Mouse (Mus musculus): Measurements from ENCODE around the gene Trim28.

Trim28 gene

GRCm38 (mm10) chr7:13001584-13001983, 2.7 kb downstream of the Trim28 start:
- DNase-seq = no peak

- no peak for DNase-seq
Measured at GRCm38 (mm10) chr7:13003380-13003779, 4.5 kb downstream of the Trim28 start.

DNA sequence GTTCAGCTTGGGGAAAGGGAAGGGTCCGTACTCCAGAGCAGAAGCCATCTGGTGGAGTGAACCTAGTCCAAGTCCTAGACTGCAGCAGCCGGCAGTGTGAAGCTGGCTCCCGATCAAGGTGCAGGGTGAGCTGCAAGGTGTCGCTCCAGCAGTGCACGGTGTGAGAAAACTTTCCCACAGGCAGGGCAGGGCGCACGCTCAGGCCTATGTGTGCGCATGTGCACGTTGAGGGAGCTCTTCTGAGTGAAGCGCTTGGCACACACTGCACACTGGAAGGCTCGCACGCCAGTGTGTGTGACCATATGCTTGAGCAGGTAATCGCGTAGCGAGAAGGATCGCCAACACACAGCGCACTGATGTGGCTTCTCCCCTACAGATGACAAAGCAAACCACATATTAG, 7.1 kb downstream of the Trim28 start:
- DNase-seq = no peak

GRCm38 (mm10) chr7:13006531-13006930, 7.6 kb downstream of the Trim28 start:
- no peak for DNase-seq

- no peak for DNase-seq
Measured at GRCm38 (mm10) chr7:13007341-13008092, 8.6 kb downstream of the Trim28 start.

DNA sequence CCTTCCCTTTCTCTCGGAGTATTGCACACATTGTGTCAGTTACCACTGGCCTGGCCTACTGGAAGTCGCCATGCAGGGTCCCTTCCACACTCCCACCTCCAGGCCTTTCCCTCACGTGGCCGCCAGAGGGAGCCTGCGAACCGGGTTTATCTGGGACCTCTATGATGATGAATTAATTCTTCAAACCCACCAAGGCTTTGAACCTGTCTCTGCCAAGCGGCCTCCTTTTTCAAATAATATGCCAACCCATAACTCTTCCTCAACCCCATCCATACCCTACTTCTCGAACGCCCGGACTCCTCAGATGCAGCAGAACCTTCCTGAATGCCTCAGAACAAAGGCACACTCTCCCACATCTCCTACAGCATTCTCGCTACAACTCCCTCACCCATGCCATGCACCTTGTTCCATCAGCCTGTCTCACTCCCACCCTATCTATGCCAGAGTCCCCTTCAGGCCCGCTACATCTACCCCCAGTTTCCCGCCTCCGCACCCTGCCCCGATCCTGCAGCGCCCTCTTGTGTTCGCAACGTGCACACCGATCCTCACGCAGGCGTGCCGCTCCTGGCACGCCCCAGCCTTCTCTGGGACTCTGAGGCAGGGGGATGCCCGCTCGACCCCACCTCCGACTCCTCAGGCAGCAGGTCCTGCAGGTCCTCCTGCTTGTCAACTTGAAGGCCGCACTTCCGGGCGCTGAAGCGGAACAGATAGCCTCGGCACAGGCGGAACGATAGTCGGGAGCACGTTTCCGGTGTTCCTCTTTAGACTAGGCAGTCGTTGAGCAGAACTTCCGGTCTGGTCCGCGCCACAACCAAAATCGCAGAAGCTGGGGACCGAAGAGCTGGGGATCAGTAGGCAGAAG, 10.5 kb downstream of the Trim28 start:
- peak; percentile 94 for DNase-seq

DNA sequence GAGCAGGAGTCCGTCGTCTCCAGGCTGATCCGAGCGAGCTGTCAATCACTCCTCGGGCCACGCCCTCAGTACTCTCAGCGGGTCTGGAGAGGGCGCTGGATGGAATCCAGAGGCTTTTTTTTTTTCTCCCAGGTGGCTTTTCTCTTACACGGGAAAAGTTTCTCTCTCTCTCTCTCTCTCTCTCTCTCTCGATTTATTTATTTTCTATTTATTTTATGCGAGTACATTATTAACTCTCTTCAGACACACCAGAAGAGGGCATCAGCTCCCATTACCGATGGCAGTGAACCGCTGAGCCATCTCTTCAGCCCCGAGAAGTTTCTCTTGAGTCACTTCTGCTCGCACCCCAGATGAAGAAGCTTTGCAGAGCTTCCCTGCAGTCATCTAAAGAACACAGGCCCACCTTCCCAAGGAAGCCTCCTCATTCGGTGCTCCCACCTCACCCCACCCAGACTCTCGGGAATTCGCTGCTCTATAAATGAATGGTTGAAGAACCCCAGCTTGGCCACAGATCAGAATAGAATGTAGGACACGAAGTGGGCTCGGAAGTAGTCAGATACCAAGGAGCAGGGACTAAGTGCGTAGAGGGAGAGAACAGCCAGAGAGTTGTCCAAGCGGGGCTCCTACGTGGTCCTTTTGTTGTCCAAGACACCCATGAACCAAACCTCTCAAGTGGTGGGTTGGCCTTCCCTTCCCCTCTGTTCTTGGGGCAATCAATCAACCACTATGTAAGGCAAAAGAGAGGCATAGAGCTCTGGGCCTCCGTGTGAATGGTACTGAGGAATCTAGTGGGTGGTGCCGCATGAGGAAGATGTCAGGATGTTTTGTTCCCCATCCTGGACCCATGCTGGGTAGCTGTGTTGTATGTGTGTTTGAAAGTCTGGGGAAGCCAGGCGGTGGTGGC, 11.3 kb downstream of the Trim28 start, which contains the start of gene Zbtb45:
Zbtb45 (minus strand) TSS at position 30 of the 904 bp plus-strand sequence.
- DNase-seq = no peak

- no peak for DNase-seq
Measured at GRCm38 (mm10) chr7:13013671-13014070, 14.8 kb downstream of the Trim28 start.

- no peak for DNase-seq
Measured at GRCm38 (mm10) chr7:13014275-13014839, 15.4 kb downstream of the Trim28 start.

DNA sequence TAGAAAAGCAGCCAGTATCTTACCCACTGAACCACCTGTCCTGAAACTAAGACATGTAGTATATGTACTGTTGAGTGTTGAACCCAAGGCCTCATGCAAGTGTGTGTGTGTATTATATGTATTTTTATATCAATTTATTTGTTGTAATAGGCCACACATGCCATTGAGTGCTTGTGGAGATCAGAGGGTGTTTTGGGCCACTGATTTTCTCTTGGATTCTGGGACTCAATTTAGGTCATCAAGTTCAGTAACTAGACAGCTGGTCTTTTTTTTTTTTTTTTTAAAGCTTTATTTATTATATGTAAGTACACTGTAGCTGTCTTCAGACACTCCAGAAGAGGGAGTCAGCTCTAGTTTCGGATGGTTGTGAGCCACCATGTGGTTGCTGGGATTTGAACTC, 16.3 kb downstream of the Trim28 start:
- DNase-seq = no peak

- peak; percentile 65 for DNase-seq
Measured at GRCm38 (mm10) chr7:13022773-13023535, 24.0 kb downstream of the Trim28 start.

DNA sequence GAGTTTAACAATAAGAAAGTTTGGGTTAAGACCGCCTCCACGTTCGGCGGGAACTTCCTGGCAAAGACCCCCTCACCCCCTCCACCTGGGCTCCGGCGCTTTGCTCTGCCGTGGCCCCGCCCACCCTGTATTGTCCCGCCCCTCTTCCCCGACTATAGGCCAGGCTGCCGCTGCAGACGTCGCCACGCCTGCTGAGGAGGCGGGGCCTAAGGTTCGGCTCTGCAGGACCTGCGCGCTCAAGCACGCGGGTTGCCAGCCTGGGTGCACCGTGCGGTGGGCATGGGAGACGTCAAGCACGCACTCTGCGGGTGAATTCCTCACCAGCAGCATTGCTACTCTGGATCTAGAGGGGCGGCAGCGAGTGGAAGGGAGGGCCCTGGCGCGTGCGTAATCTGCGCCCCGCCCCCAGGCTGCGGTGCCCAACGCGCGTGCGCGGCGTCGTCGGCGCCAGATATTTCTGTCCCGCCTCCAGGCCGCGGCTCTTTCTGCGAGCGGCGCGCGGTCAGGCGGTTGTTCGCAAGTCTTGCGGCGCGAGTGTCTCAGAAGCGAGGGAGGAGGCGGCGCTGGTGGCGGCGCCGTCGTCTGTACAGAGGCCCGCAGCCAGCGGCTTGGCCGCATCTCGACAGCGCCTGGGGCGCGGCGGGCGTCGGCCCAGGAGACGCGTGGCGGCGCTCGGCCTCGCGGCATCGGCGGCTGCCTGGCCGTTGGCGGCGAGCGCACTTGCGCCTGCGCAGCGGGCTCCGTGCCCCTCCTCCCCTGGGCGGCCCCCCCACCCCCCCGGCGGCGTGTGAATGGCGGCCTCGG, 25.2 kb downstream of the Trim28 start:
- peak; percentile 95 for DNase-seq

DNA sequence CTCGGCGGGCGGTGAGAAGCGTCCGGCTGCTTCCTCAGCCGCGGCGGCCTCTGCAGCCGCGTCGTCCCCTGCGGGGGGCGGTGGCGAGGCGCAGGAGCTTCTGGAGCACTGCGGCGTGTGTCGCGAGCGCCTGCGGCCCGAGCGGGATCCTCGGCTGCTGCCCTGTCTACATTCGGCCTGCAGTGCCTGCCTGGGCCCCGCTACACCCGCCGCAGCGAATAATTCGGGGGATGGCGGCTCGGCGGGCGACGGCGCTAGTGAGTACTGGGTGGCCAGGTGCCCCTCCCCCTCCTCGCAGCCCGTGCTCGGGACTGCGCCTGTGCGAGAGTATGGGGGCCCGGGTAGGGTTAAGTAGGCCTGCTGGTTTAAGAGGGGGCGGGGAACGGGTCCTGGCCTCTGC, 25.9 kb downstream of the Trim28 start:
- DNase-seq = peak; percentile 87

DNA sequence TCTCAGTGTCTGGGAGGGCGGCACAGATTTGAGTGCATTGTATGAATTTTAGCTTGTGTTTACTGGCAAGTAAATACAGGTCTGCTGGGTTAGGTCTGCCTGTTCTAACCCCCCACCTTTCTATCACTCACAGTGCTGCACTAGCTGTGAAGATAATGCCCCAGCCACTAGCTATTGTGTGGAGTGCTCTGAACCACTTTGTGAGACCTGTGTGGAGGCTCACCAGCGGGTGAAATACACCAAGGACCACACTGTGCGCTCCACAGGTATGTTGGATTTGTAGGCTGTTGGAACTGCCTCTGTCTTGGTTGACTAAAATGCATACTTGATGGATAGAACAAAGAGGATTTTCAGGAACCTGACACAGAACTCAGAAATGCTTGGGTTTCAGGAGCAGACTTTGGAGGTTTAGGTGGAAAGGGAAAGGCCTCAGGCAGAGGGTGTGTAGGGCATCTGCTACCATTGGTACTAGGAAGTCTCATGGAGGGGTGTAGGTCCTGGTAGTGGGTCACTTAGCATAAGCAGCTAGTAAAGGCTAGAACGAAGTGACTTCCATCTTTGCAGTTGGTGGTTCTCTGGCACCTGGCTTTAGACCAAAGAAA, 26.7 kb downstream of the Trim28 start:
- DNase-seq = no peak

GRCm38 (mm10) chr7:13028986-13029385, 30.1 kb downstream of the Trim28 start:
- DNase-seq = no peak

DNA sequence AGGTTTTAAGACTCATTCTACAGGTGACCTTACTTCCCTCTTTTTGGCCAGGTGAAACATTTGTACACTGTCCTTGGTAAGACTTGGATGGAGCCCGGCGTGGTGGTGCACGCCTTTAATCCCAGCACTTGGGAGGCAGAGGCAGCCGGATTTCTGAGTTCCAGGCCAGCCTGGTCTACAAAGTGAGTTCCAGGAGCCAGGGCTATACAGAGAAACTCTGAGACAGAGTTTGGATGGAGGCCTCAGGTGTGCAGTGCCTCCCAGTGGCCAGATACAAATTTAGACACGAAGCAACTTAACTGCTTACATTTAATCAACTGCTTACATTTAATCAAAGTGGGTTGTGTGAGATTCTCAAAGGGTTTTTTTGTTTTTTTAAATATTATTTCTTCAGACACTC, 32.2 kb downstream of the Trim28 start:
- no peak for DNase-seq

DNA sequence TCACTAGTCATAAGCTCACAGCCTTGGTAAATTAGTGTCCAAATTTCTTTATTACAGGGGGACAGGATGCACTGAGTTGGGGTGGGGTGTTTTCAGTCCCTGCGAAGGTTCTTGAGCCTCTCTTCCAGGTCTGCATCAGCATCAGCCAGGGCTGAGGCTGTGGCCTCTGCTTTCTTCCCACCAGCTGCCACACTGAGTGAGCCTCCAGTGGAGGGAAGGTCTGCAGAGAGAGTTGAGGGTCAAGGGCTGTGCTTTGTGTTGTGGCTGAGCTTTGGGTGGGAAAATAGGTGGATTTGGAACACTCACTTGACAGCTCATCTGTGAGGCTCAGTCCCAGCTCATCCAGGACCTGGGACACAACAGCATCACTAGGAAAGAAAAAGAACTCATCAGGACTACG, 33.1 kb downstream of the Trim28 start:
- DNase-seq = no peak

- DNase-seq = no peak
Measured at GRCm38 (mm10) chr7:13032541-13032940, 33.6 kb downstream of the Trim28 start.

GRCm38 (mm10) chr7:13033451-13034147, 34.7 kb downstream of the Trim28 start:
- no peak for DNase-seq

Measured in layer of hippocampus, adult 9-11 months (tissue).